Mouse (Mus musculus) erythroblast, embryonic 14.5 days (primary cell): ENCODE data around the gene Ifitm1. TPM values are rescaled to one million over a fixed set of nuclear protein-coding genes. Genes with fewer than 3 reads are reported as not detected.
"Not testable (repeated sequence)": the region's sequence is repeated elsewhere in the genome, so short reads cannot be mapped to it uniquely, and the experiment has no call there.

ENCODE experiments used
- H3K27me3 ChIP-seq: 2 replicates; pipeline ENCODE4 v1.6.1; 2012; ENCODE audit warnings: inconsistent platforms; ENCODE audit not compliant: control insufficient read depth
- H3K36me3 ChIP-seq: 2 replicates; pipeline ENCODE4 v1.6.1; 2012; ENCODE audit warnings: mild to moderate bottlenecking, inconsistent platforms; ENCODE audit not compliant: control insufficient read depth
- H3K4me1 ChIP-seq: 2 replicates; pipeline ENCODE4 v1.6.1; 2012; ENCODE audit warnings: inconsistent platforms; ENCODE audit not compliant: control insufficient read depth
- H3K4me3 ChIP-seq: replicated peaks from 2 replicates; pipeline ENCODE3; 2012; ENCODE audit warnings: moderate library complexity, mild to moderate bottlenecking, inconsistent platforms
- H3K9me3 ChIP-seq: 2 replicates; pipeline ENCODE4 v1.6.1; 2012; ENCODE audit warnings: low read length, inconsistent platforms, mixed read lengths; ENCODE audit not compliant: control insufficient read depth
- GATA1 ChIP-seq: IDR thresholded peaks from 2 replicates; pipeline ENCODE4 v1.6.1; 2012; ENCODE audit warnings: low read length, inconsistent platforms, mixed read lengths
- TAL1 ChIP-seq: IDR thresholded peaks from 3 replicates; pipeline ENCODE4 v1.6.1; 2012; ENCODE audit warnings: low read length, inconsistent platforms, mixed read lengths
- polyA plus RNA-seq: library from polyadenylated mRNA; stranded (reverse); fragments of >175 nt; gene quantifications from 2 replicates; pipeline ENCODE4 v1.2.3, GENCODE M21; 2012

The Ifitm1 gene
- polyA plus RNA-seq, 1 experiment = 0.05 TPM

GRCm38 (mm10) chr7:140970931-140971330, 3.9 kb downstream of the Ifitm1 start:
- Histone ChIP-seq H3K27me3 (peaks cover 7% of the 10 kb centered on the region; the same call in 1 of the 2 replicates), H3K4me1 (peaks cover 3% of the 10 kb centered on the region), H3K9me3 (no peaks in the 10 kb centered on the region), H3K36me3 (no peaks in the 10 kb centered on the region), H3K4me3 (no peak overlapping the region)
- TF ChIP-seq TAL1 (no peak), GATA1 (no peak)

GRCm38 (mm10) chr7:140971479-140972171, 4.6 kb downstream of the Ifitm1 start:
- H3K9me3 ChIP-seq = no peaks in the 10 kb centered on the region
- TF ChIP-seq GATA1 = no peak
- TF ChIP-seq TAL1 = no peak
- peaks cover 7% of the 10 kb centered on the region; the same call in 1 of the 2 replicates for H3K27me3 ChIP-seq
- no peaks in the 10 kb centered on the region for H3K36me3 ChIP-seq
- peaks cover 3% of the 10 kb centered on the region for H3K4me1 ChIP-seq
- no peak overlapping the region for H3K4me3 ChIP-seq

- peaks cover 4% of the 10 kb centered on the region; the same call in 1 of the 2 replicates for H3K27me3 ChIP-seq
- no peak overlapping the region for H3K4me3 ChIP-seq
- peaks cover 3% of the 10 kb centered on the region for H3K4me1 ChIP-seq
- H3K9me3 ChIP-seq = no peaks in the 10 kb centered on the region
- H3K36me3 ChIP-seq = no peaks in the 10 kb centered on the region
- TF ChIP-seq TAL1 = no peak
- TF ChIP-seq GATA1 = no peak
These were observed 6.6 kb downstream of the Ifitm1 start for GRCm38 (mm10) chr7:140973396-140974165.

GRCm38 (mm10) chr7:140974940-140975339, 7.9 kb downstream of the Ifitm1 start:
- no peaks in the 10 kb centered on the region for H3K9me3 ChIP-seq
- H3K4me1 ChIP-seq = peaks cover 3% of the 10 kb centered on the region
- no peaks in the 10 kb centered on the region for H3K36me3 ChIP-seq
- H3K4me3 ChIP-seq = no peak overlapping the region
- H3K27me3 ChIP-seq = no peaks in the 10 kb centered on the region
- TF ChIP-seq GATA1 = no peak
- no peak for TF ChIP-seq TAL1

DNA sequence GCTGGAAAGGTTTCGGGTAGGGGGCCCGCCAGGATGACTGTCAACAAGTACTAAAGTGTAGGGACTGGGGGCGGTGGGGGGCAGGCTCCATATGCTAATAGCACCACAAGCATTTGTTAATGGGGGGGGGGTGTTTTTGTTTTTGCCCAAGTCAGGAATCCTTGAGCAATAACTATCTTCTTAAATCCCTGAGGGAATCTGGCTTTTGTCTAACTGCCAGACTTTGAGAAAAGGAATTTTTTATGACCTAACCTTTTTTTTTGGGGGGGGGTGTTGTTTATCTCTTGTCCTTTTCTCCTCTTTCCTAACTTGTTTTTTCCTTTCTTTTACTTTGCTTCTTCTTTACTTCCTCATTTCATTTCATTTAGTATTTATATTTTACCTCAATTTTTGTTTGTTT, 8.4 kb downstream of the Ifitm1 start:
- H3K27me3 ChIP-seq = no peaks in the 10 kb centered on the region
- H3K36me3 ChIP-seq = no peaks in the 10 kb centered on the region
- no peak for TF ChIP-seq GATA1
- no peak for TF ChIP-seq TAL1
- H3K4me3 ChIP-seq = no peak overlapping the region
- peaks cover 3% of the 10 kb centered on the region for H3K4me1 ChIP-seq
- no peaks in the 10 kb centered on the region for H3K9me3 ChIP-seq

- not testable (repeated sequence) for H3K9me3 ChIP-seq, H3K27me3 ChIP-seq, H3K36me3 ChIP-seq, H3K4me3 ChIP-seq, H3K4me1 ChIP-seq
These were observed 9.7 kb downstream of the Ifitm1 start for GRCm38 (mm10) chr7:140976720-140977119.

DNA sequence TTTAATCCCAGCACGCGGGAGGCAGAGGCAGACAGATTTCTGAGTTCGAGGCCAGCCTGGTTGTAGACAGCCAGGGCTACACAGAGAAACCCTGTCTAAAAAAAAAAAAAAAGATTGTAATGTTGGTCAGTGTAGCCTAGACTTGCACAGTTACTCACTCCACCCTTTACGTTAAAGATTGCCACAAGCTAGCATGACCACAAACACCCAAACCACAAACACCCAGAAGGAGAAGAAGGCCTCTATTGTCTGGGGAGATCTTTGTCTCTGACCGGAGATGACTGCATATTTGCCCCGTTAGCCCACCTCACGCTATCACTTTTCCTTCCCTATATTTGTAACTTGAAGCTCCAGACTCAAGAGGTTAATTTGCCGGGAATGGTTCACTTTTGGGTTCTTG, 14.7 kb downstream of the Ifitm1 start:
- H3K4me1 ChIP-seq = no peaks in the 10 kb centered on the region
- no peak overlapping the region for H3K4me3 ChIP-seq
- no peaks in the 10 kb centered on the region for H3K9me3 ChIP-seq
- no peaks in the 10 kb centered on the region for H3K36me3 ChIP-seq
- H3K27me3 ChIP-seq = no peaks in the 10 kb centered on the region
- no peak for TF ChIP-seq GATA1
- no peak for TF ChIP-seq TAL1

DNA sequence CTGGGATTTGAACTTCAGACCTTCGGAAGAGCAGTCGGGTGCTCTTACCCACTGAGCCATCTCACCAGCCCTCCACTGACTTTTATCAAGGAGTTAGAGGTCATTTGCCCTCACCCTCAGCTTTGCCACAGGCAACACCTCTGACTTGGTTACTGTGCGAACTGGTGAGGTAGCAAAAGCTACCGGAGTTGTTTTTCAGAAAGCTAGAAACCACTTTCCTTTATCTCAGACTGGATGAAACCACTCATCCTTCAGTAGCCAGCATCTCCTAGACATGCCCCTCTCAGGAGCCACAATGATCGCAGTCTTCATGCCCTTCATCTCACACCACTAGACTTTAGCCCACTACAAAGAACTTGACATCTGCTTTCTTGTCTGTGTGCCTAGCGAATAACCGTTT, 15.9 kb downstream of the Ifitm1 start:
- TF ChIP-seq GATA1 = no peak
- TF ChIP-seq TAL1 = no peak
- Histone ChIP-seq H3K4me3 (no peak overlapping the region), H3K27me3 (no peaks in the 10 kb centered on the region), H3K9me3 (no peaks in the 10 kb centered on the region), H3K36me3 (no peaks in the 10 kb centered on the region), H3K4me1 (no peaks in the 10 kb centered on the region)

DNA sequence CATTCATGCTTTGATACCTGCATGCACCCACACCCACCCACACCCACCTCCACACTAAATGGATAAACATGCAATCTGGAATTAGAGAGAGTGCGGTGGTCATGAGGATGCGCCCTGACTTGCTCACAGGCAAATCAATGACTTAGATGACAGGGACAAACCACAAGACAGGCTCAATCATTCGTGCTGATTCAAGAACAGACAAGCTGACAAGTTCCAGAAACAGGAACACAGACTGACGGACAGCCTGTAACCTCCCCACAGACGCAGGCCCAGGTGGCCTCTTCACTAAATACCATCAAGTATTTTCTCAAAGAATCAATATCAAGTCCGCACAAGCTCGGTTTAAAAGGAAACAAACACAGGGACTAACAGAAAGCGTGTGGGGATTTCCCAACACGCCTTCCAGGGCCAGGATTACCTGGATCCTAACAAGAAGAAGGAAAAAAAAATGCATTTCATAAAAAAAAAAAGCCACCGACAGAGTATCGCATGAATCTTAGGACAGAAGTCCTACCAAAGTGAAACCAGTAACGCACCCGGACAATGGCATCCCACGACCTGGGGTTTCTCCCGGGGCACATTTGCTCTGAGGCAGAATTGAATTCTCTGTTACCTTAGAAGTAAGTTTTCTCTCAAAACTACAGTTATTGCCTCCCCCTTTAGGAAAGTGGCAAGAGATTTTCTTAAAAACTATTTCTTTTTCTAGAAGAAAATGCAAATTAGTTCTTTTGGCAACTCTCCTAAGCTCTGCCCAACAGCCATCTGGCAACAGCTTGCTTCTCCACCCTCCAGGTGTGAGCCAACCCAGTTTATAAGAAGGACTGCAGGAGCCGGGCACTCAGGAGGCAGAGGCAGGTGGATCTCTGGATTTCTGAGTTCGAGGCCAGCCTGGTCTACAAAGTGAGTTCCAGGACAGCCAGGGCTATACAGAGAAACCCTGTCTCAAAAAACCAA, 20.4 kb downstream of the Ifitm1 start:
- Histone ChIP-seq H3K4me1 (peaks cover 4% of the 10 kb centered on the region; the same call in 1 of the 2 replicates), H3K27me3 (no peaks in the 10 kb centered on the region), H3K4me3 (no peak overlapping the region), H3K9me3 (no peaks in the 10 kb centered on the region), H3K36me3 (no peaks in the 10 kb centered on the region)
- no peak for TF ChIP-seq GATA1
- no peak for TF ChIP-seq TAL1
